Mouse (Mus musculus): ENCODE results near the gene Enox1.

Enox1 gene

DNA sequence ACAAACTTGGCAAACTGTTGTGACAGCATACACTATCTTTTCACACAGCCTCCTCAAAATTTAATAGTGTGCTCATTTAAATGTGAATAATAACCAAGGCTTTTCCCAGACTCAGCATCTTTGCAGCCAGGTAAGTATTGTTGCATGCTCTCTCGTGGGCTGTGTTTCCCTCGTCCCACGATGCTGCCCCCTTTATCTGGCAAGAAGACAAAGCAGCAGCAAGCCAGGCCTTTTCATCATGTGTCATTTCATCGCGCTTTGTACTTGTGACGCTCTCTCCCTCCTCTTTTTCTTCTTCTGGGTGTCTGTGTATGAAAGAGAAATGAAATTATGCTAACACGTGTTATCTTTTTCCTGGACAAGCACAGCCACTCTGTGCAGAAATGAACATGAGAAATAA lies 421.8 kb downstream of the Enox1 start:
- CTCF ChIA-PET: no interaction called here

DNA sequence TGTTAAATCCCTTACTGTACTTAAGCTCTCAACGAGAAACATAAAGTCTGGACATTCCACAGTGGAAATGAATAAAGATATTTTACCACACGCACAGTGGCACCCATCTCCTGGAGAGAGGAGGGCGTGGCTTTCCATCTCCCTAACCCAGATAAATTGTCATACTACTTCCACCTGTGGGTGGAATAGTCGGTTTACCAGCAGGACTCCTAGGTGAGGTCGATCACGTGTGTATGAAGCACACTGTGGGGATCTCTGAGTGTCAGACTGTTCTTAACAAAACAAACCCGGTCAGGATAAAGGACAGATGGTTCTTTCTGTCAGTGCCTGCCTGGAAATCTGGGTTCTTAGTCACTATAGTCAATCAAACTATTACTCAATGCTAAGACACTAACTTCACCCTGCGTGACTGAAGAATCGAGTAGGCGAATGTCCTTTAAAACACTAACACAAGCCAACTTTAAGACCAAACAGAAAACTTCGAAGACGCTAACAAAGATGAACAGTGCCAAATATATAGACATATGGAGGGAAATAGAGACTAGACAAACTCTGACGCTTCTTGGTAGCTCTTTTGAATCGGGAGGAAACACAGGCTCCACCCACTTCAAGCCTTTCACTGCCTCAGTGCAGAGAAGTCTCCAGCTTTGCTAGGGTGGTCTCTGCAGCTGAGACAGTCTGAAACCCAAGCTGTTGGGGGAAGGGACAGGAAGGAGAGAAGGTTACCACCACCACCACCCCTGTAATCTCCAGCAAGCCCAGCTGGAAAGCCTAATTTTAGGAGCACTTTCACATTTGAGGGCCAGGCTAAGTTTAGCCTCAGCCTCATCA lies 423.8 kb downstream of the Enox1 start:
- CTCF ChIA-PET: no interaction called here

DNA sequence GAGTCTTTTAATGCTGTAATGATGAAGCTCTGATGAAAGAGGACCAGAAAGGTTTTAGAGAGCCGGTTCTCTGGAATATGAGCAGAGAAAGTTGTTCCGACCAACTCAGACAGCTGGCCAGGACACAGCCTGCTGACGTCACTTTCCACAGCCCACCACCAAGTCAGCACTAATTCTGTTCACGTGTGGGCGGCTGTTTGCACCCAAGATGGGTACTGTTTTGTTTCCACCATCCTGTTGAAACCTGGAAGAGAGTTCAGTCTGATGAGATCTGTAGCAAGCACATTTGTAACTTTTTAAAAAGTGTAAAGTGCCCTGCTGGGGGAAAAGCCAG lies 424.3 kb downstream of the Enox1 start:
- CTCF ChIA-PET: no interaction called here

DNA sequence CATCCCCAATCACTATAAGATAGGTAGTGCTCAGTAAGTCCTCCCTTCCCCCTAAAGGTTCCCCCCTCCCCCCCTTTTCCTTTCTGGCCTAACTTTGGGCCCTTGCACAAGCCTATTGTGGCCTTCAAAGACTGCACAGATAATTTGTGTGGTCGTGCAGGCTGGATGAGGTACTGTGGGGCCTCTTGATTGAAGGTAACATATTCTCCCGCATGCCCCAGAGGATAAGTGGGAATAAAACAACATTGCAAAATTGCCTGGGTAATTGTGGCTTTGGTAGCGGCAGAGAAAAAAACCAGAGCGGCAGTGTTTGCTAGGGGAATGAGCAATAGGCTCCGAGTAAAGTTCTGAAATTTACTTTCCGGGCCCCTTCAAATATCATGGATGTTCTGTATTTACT lies 425.1 kb downstream of the Enox1 start:
- CTCF ChIA-PET: no interaction called here

DNA sequence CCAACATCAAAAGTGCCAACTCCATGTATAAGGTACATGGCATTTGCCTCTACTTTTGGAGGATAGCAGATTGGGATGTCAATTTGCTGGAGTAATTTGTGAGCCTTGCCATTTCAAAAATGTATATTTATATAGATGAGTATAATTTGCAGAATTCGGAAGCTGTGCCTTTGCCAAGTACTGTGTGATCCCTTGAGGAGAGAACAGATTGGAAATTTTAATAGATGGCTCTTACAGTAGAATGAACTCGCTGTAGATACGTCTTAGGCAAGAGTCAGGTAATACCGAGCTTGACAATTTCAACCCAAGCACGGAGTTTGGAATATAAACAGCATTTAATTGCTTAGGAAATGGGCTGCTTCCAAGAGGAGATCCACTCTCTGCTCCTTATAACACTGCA lies 427.9 kb downstream of the Enox1 start:
- CTCF ChIA-PET: no interaction called here

DNA sequence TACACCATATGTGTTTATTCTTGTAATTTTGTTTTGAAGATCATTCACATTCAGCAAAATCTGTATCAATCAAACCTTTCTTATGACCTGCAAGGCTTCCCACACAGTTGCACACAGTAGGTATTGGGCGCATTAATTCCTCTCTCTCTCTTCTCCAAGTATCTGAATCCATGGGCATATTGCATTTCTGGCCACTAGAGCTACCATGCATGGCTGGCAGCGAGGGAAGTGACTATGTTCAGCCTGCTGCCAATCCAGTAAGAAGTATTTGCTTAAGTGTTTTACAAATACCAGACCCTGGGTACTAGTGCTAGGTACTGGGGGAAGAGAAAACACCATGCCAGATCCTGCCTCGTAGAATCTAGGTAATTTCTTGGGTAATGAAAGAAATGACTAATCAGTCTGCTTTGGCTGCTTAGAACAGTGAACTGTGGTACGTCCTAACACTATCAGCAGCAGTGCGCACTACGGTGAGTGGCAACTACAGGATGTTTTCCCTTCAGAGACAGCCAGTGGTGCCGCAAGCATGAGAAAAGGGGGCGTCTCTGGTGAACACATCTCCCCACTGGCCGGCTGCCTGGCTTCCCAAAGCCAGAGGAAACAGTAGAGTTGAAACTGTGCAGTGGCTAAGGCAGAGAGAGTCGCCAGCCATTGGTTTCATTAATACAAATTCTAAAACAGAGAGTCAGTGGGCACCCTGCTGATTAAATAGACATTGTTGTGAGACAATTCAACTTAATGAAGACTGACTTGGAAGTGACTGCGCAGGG lies 428.7 kb downstream of the Enox1 start:
- CTCF ChIA-PET: no interaction called here

DNA sequence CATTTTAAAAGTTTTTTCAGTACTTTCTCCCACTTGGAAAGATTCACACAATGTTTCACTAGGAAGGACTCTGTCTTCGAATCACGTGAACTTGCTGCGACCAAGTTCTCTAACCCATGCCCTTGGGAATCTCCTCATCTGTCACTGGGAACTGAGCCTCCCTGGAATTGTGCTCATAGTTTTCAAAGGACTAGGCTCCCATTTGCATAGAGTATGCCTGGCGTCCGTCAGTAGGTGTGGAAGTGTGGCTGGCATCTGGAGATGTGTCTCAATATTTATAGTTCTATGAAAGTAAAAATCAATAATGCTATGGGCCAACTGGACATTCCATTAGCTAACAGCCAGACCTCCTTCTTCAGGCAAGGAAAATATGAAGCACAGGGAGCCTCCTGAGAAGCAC lies 429.5 kb downstream of the Enox1 start:
- CTCF ChIA-PET: no interaction called here

DNA sequence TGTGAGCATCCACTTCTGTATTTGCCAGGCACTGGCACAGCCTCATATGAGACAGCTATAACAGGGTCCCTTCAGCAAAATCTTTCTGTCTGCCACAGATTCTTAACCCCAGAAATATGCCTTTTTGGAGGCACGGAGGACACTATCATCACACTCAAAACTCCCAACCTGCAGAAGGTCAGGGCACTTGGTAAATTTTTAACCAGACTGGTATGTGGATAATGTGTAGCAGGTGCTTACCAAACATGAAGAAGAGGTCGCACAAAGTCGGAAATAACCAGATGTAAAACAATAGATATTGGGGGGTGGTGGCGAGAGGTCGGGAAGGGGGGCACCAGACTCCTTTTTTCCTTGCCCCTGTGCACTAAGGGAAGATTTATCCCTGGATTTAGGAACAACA lies 430.6 kb downstream of the Enox1 start:
- CTCF ChIA-PET: no interaction called here

DNA sequence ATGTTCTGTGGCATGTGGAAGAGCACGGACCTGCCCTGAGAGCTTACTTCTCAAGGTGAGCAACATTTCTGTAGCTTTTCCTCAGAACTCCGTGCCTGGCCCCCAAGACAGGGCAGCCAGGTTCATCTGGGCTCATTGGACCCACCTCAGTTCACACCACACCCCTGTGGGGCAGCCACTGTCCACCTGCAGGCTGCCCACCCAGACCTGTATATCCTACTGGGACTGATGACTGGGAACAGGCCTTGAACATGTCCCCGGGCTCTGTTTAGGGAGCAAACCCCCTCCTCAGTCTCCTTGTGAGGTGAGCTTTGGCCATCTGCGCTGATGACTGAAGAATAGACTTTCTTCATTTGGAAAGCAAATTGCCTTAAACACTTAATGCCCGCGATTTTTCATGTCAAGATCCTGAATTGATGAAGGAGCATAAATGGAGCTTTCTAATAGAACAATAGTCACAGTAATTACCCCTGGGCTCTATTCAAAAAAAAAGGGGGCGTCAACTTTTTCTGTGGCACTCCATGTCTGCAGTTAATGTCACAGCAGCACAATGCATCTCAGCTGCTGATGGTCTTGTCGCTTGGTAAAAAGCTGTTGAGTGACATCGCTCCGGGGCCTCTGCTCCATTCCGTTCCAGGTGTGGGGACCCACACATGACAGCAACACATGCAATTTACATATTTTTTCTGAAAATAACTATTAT lies 436.7 kb downstream of the Enox1 start:
- CTCF ChIA-PET: no interaction called here

DNA sequence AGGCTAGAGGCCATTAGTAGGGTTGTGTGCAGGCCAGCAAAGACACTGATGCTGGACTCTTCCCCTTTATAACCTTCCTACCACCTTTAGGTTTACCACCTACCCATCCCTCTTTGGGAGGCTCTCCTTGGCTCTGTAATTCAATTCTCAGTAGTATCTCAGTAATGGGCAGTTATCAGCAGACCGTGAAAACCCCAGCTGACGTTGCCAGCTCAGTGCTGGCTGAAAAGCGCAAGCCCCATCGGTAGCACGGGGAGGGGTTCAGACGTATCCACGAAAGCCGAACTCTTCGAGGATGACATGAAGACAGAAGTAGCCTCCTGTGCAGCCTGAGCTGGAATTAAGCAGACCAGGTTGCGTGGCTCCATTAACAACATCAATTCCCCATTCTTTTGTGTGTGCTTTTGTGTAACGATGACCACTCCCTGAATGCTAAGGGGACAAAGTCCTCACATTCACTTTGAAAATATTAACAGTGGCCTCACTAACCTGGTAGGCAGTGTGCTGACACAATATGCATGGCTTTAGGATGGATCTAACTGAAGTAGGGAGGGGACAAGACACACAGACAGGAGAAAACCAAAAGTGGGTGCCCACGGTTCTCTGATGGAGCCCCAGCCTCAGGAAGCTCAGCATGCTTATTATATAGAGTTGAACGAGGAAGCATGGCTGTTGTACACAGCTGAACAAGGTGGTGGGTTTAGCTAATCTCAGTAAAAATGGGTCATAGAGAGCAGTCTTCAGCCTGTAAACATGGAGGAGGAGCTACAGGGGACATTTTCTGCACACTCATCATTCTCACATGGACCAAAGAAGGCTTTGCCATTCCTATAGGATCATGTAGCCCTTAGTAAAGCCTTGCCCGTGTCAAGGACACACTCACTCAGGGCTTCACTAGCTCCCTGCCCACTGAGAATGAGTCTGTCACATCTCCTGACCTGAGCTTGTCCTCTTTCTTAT lies 439.9 kb downstream of the Enox1 start:
- CTCF ChIA-PET: no interaction called here

DNA sequence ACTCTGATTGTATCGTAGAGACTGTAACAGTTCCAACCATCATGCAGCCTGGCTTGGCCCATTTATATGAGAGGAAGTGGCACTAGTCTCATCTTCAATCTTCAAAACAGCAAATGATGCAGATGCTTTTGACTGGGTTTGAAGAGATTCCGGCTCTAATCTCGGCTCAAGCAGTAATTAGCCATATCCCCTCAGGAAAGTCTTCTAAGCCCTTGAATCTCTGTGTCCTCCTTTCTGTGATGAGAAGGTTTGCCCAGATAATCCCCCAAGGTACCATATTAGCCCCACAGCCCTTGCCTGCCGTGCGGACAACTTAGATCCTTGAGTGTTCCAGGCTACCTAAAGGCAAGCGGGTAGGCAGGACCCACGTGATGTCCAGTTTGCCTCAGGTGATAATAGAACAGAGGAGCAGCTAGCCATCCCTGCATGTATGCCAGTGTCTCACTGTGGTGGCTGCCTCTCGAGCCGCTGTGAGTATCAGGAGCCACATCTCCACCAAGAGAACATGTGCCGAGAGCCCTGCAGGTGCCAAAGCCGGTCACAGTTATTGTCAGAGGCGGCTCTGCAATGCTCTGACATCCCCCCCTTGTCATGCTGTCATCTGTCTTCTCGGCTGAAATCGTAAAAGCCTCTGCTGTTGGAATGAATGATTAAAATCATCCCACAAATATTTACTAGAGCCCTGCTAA lies 442.6 kb downstream of the Enox1 start:
- CTCF ChIA-PET: no interaction called here

DNA sequence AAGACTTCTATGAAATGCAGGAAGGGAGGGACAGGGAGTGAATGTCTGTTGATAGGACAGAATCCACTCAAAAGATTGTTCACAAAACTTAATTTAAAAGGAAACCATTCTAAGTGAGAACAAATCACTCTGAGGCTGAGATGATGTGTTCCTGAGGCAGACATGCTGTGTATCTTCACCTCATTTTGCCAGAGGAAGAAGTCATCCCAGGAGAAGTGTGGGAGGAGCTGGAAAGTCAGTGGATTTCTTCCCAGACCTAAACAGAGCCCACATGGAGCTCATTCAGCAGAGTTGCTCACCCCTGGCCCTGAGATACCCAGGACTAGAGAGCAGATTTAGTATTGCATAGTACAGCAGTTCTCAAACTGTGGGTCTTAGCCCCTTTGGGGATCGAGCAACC lies 444.2 kb downstream of the Enox1 start:
- CTCF ChIA-PET: no interaction called here

DNA sequence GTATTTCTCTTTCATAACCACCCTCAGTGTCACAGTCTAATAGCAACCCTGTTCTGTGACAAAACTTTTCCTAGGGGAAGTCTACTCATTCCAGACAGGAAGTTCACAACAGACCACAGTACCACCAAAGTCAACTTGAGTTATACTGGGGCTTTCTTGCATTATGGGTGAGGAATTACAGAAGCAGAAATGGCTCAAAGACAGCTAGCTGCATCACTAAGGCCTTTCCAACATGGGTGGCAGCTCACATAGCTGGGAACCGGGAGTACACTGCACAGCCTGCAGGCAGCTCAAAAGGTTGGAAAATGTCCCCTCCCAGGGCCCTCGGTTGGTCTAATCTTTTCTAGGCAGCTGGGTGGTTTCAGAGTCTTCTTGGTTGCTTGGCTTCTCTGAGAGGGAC lies 444.9 kb downstream of the Enox1 start:
- CTCF ChIA-PET: interaction anchor here (0.5 kb wide), 1 partner anchor 75 kb away, joined by 24 read pairs; no protein-coding TSS in a partner anchor

DNA sequence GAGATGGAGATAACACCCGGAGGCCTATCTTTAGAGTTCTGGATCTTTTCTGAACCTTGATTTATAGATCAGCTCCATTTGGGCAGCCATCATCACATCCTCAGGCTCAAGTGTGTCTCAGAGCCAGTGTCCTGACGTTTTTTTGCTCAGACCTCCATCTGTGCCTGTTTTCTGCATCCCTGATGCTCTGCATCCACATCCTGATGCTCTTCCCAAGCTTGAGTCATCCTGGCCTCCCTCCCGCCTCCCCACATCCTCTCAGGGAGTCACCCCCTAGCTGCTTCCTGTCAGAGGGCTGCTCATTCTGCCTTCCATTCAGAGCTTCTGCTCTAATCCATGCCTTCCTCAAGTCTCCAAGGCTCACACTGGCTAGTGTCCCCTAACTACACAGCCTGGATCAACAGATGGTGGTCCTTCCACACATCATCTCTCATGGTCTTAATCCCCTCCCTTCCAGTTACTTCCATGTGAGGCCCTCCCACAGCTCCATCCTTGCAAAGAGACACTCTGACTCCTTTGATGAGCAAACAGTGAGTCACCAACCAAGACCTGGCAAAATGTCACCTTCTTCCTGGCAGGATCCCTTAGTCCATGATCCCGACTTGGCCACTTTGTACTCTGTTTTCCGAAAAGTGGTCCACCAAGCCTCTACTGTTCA lies 451.7 kb downstream of the Enox1 start:
- CTCF ChIA-PET: no interaction called here

DNA sequence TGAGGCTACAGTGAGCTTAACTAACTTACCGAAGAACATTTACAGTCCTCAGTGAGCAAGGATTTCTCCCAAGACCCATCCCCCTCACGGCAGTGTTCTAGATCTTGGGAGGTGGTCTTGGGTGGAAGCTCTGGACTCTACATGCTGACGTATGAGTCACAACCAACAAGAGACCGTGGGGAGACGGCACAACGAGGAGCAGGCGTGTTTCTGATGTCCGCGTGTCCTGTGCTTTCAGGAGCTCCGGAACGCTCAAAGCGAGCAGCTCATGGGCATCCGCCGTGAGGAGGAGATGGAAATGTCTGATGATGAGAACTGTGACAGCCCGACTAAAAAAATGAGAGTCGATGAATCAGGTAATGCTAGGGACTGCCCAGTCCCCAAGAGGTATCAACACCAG lies 458.6 kb downstream of the Enox1 start:
- CTCF ChIA-PET: no interaction called here

DNA sequence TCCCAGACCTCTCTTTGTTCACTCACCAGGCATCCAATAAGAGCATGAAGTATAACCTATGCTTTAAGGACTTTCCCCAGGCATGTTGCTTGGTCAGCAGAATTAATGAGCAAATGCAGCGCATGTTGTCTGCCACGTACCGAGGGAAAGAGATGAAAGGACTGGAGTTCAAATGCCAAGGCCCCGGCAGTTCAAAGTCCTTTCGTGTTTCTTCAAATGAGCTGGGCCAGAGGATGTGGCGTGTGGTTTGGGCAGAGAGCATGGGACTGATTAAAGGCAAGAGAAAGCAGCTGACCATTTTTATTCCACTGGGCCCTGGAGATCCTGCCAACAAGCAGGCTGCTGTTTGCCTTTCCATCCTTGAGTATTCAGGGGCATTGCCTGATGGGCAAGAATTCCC lies 460.7 kb downstream of the Enox1 start:
- CTCF ChIA-PET: no interaction called here

DNA sequence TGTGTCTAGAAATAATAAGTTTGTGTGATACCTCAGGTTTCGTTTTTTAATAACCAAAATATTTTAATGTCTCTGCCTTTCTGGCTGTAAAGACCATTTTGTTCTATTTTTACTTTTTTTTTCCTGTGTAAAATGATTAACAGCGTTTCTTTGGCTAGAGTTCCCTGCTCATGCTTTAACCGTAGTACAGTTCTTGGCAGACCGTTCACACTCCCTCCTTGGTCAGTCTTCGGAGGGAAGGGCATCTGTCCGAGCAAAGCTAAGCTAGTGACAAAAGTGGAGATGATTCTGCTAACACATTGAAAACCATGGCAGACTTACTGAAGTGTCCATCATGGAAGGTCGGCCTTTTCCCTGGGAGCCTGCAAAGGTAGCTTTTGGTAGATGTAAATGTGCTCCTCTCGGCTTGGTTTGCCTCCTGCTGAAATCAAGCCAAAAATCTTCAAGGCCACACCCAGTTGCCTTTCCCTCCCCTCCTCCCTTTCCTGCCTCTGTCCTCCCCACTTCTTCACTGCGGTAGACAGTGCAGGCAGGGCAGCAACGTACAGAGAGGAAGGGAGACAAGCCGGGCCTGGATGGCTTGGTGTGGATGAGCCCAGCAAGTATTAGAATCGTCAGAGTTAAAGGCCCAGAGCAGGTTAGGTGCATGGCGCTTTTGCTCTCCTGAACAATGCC lies 461.7 kb downstream of the Enox1 start:
- CTCF ChIA-PET: no interaction called here

DNA sequence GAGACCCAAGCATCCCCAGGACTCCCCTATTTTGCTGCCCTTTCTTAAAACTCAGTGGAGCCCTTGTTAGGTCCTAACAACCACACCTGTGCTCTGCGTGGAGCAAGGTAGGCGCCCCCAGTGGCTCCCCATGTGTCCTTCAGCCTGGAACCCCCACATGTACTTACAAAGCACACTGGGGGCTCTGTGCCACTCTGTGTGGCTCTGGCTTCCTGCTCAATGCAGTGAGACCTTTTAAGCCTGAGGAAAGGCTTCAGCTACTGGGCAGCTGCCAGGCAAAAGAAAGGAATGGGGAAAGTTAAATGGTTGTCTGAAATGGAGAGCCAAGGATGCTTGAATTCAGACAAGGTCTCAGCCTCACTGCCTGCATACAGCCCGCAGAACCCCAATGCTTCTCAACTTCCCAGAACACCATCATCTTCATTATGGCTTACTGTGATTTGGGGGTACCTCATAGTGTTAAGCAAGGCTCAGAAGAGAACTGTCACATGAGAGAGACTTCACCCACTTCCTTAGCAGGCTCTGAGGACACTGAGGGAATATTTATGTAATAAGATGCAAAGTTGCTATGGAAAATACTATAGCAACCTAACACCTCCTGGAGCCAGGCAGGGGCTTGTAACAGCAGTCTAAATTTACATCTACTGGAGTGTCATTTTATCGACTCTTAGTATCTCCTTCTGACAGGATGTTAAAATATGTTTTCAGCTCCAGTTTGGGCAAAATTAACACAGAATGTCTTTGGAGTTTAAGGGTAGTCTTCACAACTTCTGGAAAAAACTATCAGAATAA lies 465.1 kb downstream of the Enox1 start:
- CTCF ChIA-PET: no interaction called here
